Mouse (Mus musculus) embryo, embryonic 11 days (tissue): ENCODE results near the gene A530064D06Rik.
"Not testable (repeated sequence)": the region's sequence is repeated elsewhere in the genome, so short reads cannot be mapped to it uniquely, and the experiment has no call there.

Source experiments
- DNase-seq: peaks from one replicate; pipeline ENCODE4 v3.0.0-alpha.2; 2015

A530064D06Rik gene

DNA sequence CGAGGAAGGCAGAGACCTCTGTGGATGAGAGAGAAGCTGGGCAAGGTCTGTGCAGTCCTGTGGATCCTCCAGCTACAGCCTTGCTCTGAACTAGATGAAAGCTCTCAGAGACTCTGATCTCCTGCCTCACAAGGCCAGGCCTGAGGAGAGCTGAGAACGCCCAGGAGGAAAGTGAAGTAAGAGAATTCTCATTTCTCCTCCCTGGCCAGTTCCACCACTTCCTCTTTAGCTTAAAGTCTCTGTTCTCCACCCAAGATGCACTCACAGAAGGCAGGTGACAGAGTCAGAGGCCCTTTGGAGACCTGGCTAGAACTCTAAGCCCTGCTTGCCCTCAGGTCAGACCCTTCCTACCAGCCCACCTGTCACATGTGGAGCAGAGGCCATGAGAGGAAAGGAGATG lies at the start of gene A530064D06Rik:
Gene A530064D06Rik, minus strand, starts transcription at position 173 of the 400 bp plus-strand sequence.
- not testable (repeated sequence) for DNase-seq

DNA sequence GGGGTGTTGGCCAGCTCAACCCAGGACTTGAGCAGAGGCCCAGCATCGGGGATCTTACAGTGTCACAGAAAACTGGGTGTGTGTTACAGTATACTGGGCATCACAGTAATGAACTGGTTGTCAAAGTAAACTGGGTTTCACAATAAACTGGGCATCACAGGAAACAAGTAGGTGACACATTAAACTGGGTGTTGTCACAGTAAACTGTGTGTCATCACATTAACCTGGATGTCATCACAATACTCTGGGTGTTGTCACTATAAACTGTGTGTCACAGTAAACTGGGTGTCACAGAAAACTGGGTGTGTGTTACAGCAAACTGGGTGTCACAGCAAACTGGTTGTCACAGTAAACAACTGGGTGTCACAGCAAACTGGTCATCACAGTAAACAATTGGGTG lies 48.4 kb upstream of the A530064D06Rik start:
- DNase-seq = no peak

DNA sequence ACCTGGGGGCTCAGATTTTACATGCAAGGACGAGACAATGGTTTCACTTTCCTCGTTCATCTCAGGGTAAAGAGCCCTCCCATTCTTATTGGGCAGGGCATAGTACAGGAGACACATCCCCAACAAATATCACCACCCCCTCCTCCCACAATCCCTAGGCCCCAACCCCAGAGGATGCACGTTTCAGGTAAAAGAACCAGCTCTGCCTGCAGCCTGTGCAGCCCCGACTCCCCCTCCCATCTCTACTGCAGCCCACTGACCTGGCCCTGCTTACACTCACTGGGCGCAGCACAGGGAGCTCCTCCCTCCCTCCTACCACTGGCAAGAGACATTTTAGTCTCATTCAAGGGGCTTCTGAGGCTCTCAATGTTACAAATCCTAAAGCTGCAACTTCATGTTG lies 46.4 kb upstream of the A530064D06Rik start:
- no peak for DNase-seq

DNA sequence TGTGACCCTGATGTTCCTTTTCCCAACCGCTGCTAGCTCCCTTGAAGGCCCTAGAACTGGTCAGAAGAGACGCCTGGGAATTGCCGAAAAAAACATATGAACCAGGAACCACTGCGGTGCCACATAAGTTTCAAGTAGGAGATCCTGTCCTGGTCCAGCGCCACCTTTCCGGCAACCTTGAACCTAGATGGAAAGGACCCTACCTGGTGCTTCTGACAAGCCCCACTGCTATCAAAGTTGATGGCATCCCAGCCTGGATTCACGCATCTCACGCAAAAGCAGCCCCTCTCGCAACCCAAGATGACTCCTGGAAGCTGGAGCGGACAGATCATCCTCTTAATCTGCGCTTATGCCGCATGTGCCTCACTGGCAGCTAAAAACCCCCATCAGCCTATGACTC lies 45.5 kb upstream of the A530064D06Rik start:
- DNase-seq = no peak

DNA sequence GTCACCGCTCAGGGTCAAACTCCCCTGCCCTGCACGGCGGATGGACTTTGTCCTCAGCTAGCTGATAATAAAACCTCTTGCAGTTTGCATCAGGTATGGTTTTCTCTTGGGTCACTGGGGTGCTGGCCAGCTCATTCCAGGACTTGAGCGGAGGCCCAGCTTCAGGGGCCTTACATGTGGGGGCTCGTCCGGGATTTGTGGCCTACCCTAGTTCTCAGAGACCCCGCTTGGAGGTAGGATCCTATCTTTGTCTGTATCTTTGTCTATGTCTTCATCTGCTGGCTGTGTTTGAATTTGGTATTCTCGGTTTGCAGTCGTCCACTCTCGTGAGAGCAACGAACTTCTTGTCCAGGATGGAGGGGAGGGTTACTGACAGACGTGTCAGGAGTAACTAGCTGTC lies 36.0 kb upstream of the A530064D06Rik start:
- no peak for DNase-seq

DNA sequence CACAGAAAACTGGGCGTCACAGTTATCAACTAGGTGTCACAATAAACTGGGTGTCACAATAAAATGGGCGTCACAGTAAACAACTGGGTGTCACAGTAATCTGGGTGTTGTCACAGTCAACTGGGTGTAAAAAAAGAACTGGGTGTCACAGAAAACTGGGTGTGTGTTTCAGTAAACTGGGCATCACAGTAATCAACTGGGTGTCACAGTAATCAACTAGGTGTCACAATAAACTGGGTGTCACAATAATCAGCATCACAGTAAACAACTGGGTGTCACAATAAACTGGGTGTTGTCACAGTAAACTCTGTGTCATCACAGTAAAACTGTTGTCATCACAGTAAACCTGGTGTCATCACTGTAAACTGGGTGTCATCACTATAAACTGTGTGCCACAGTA lies 25.3 kb upstream of the A530064D06Rik start:
- DNase-seq = no peak

DNA sequence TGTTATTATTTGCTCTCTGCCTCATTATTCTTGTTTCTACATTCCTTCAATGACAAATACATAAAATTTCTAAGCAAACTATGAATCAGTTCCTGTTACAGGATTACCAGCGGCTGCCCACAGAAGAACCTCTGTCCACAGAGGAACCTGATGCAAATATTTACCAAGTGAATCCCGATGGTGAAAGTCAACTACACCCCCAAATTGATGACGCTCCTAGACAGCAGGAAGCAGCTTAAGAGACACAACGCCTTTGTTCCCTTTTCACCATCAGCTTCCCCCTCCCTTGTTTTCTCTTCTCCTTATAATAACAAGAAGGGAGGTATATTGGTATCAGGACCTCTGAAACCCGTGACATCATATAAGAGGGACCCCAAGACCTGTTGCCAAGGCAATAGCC lies 18.2 kb upstream of the A530064D06Rik start:
- no peak for DNase-seq

DNA sequence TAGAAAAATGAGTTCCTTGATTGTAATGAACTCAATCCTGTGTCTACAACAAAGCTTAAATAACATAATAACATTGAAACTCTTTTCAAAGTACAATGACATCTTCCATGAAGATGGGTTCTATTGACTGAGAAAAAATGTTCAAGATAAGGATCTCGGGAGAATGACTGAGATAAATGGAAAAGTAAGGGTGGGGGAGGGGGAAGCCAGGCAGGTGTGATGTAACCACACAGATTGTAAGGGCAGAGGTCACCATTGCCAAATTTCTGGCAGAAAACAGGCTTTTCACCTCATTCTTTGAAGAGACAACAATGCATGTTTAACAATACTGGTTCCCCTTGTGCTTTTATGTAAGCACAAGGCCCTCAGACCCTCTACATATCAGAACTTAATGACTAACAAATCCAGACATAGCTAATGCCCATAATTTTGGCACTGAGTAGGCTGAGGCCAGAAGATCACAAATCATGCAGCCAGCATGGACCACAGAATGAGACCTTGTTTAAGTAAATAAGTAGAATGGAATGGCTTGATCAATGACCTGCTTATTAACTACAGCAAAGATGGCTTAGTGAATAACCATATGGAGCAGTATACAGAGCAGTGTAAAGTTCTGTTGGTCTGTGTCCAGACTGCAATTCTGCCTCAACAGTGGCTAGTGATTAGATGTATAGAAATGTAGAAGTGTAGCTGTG lies 9.5 kb downstream of the A530064D06Rik start:
- DNase-seq = no peak

DNA sequence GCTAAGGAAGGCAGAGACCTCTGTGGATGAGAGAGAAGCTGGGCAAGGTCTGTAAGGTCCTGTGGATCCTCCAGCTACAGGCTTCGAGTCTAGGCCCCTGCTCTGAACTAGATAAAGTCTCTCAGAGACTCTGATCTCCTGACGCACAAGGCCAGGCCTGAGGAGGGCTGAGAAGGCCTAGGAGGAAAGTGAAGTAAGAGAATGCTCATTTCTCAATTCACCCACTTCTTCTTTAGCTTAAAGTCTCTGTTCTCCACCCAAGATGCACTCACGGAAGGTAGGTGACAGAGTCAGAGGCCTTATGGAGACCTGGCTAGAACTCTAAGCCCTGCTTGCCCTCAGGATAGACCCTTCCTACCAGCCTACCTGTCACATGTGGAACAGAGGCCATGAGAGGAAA lies 21.0 kb downstream of the A530064D06Rik start, which contains the start of gene 9830107B12Rik:
Gene 9830107B12Rik, minus strand, starts transcription at position 149 of the 400 bp plus-strand sequence.
- DNase-seq = no peak

DNA sequence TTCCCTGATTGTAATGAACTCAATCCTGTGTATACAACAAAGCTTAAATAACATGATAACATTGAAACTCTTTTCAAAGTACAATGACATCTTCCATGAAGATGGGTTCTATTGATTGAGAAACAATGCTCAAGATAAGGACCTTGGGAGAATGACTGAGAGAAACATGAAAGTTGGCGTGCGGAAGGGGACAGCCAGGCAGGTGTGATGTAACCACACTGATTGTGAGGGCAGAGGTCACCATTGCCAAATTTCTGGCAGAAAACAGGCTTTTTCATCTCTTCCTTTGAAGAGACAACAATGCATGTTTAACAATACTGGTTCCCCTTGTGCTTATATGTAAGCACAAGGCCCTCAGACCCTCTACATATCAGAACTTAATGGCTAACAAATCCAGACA lies 34.3 kb downstream of the A530064D06Rik start:
- DNase-seq = no peak

DNA sequence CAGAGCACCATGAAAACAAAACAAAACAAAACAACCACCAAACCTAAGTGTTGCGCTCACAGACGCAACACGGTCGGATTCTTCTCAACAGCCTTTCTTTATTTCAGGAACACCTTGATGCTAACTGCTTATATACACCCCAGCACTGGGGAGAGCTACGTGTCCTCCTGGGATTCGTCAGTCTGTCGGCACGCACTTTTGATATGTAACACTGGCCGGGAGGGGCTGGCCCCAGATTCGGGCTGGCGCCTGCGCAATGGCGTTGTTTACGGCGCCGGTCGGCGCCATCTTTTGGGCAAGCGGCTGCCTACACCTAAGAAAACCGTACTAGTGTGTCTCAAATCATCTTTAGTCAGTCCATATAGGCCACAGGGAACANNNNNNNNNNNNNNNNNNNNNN lies 46.6 kb downstream of the A530064D06Rik start:
- no peak for DNase-seq

DNA sequence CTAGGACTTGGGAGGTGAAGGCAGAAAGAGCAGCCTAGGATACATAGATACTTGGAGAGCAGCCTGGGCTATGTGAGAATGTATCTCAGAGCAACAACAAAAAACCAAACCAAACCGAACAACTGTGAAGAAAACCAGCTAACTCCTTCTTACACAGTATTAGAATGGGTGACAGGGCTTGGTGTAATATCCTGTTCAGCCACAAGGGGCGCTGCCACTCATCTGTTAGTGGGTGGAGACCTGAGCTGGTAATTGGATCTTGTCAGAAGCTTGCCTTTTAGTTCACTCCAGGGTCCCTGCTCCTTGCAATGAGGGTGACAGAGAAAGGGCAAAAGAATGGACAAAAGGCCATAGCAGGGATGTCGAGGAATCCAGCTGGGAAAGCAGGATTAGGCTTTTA lies 47.4 kb downstream of the A530064D06Rik start:
- DNase-seq = peak; percentile 81

DNA sequence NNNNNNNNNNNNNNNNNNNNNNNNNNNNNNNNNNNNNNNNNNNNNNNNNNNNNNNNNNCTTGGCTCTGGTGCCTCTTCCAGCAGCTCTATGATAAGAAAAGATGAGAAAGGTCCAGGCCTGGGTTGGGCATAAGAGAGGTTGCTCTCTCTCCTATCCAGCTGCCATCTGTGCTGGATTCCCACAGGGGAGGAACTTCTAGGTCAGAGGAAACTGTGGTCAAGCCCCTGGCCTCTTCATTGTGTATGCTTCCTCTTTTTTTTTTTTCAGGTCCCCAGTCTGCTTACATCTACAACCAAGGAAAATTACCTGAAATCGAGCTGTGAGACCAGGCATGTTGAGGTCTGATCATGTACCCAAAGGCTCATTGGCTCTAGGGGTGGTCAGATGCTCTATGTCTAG lies 48.5 kb downstream of the A530064D06Rik start:
- DNase-seq = no peak

DNA sequence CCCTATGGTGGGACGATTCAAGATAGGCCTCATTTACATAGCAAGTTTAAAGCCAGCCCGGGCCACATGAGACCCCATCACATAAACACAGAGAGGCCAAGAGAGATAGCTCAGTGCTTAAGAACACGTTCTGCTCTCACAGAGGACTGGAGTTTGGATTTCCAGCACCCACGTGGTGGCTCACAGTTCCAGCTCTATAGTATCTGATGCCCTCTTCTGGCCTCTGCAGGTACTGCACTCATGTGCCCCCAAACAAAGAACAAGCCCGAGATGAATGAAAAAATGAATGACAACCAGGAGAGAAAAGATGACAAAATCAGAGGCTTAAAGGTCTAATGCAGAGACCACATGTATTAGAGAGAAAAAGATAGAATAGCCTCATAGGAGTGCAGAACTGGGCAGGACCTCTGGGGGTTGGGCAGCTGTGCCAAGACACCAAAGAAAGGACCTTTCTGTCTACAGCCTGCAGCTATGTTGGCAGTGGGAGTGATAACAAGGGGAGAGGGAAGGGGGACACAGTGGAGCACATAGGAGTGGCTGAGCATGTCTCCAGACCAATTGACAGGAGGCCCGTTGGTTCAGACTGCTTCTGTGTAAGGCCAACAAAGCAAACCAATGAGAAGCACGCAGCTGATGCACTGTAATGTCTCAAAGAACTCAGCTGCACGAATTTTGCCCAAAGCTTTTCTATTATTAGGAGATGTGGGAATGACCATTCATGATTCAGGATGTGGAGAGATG lies 56.4 kb downstream of the A530064D06Rik start:
- peak; percentile 59 for DNase-seq

DNA sequence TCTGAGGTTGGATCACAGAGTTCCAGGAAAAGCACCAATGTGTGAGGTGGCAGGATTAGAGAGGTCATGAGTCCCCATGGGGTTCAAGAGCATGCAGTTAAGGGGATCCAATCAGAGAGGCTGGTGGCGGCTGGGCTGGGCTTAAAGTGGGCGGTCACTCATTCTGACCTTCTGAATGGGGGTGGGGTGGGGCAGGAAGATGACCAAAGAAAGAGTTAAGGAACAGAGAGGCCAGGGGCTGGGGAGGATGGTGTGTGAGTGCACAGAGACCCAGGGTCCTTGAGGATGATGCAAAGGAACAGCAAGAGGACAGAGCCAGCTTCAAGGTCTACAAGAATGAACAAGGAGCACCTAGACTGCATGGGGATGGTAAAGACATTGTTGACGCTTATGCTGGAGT lies 58.6 kb downstream of the A530064D06Rik start:
- no peak for DNase-seq

DNA sequence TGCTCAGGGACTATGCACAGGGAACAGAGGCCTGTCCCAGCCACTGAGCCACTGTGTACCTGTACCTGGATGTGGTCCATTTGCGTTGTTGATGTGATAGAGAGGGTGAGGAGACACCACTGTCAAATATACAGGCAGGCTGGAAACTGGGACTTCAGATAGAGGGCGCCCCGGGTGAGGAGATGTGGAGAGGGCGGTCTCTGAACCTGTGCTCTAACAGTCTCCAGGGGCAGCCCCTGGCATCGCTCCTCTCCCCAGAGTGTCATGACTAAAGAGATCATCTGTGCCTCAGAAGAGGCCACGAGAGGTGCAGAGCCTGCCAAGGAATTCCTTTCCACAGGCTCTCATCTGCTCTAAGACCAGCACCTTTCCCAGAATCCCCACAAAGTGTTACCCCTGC lies 59.2 kb downstream of the A530064D06Rik start:
- DNase-seq = no peak

DNA sequence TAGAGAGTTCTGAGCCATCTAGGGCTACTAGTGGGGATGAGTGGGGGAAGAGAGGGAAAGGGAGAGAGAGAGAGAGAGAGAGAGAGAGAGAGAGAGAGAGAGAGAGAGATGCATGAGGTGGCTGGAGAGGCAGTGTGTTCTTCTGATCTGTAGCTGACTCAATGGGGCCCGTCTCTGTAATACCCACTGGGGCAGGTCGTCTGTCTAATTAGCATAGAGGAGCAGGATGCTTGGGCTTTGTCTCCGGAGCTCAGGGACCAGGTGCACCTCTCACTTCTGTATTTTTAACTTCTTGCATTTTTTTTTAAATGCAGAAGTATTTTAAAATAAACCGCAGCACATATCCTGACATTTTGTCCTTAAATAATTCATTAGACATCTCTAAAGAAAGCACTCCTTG lies 59.7 kb downstream of the A530064D06Rik start:
- DNase-seq = no peak

DNA sequence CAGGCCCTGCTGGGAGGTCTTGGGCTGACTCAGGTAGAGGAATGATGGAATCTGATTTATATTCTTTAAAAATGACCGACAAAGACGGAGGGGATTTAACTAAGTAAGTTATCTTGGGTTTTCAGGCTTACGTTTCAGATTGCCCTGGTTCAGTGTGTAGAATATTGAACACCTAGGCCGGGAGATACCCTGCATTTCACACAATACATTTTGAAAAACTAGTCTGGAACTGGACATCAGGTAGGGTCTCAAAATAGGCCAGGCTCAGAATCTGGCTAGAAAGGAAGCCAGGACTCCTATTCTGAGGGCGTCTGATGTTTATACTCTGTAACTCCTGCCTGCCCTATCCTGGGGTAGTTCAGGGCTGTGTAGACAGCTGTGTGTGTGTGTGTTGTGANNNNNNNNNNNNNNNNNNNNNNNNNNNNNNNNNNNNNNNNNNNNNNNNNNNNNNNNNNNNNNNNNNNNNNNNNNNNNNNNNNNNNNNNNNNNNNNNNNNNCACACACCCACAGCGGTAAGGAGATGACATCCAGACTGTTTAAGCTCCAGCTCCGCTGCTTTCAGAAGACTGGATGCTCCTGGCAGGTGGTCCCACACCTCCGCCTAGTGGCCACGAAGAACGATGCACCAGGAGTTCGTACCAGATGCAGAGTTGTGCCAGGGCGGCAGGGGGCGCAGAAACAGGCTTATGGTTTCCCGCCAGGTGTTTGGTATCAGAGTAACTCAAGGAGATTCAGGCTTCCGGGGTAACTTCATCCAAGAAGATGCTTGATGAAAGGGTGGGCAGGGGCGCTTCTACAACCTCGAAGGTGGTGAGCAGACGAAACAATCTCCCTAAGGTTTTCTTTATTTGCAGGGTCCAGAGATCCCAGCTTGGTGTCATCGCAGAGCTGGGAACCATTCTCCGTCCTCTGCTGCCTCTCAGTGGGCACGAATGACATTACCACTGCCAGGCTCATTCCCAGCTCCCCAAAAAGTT lies 66.3 kb downstream of the A530064D06Rik start:
- peak; percentile 93 for DNase-seq

DNA sequence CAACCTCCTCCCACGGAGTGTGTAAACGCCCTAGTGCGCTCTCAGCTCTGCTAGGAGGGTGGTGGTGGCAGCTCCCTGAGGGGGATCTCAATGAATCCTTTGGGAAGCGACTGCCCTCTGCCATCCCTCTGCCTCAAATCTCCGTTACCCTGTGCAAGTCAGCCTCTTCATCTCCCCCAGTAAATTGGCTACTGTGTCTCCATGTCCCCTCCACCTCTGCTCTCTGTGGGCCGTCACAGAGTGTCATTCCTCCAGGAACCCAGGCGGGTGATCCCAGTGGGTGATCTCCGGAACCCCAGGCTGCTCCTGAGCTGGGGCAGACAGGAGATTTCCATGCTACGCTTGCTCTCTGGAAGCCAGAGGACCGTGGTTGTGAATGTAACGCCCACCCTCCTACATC lies 67.8 kb downstream of the A530064D06Rik start:
- peak; percentile 11 for DNase-seq
